Mouse (Mus musculus): Measurements from ENCODE around the gene Tmem236. TPM values are rescaled to one million over a fixed set of nuclear protein-coding genes. Genes with fewer than 3 reads are reported as not detected.

Gene Tmem236
- polyA plus RNA-seq, 1 experiment from 2014 or later, result 0.06 TPM

GRCm38 (mm10) chr2:14228495-14228894, 54.2 kb downstream of the Tmem236 start:
- ATAC-seq (replicated peaks; ENCODE audit: insufficient number of reproducible peaks, insufficient read depth, low FRiP score, low read depth), result no peak
- 0 out of 2 replicates have a peak overlapping the region, but pooled peaks have one; percentile 9 for H3K27ac ChIP-seq
- no peak overlapping the region for H3K4me3 ChIP-seq
- peaks cover 3% of the 10 kb centered on the region; the same call in 1 of the 2 replicates for H3K4me1 ChIP-seq (replicated peaks)
- H3K27me3 ChIP-seq, result no peaks in the 10 kb centered on the region
- WGBS, result 51% methylated on average over 6 of the region's 6 CpGs
- H3K36me3 ChIP-seq, result no peaks in the 10 kb centered on the region
- no peak overlapping the region for H3K9ac ChIP-seq
- no peak overlapping the region for H3K4me2 ChIP-seq
- H3K9me3 ChIP-seq (replicated peaks), result no peaks in the 10 kb centered on the region

- Histone ChIP-seq H3K27ac (0 out of 2 replicates have a peak within 1 kb of the TSS, but pooled peaks have one; percentile 9), H3K27me3 (no peaks in the 10 kb centered on the region), H3K4me2 (no peak within 1 kb of the TSS), H3K36me3 (no peaks in the 10 kb centered on the region), H3K4me3 (no peak within 1 kb of the TSS), H3K4me1 (replicated peaks) (peaks cover 3% of the 10 kb centered on the region; the same call in 1 of the 2 replicates), H3K9ac (no peak within 1 kb of the TSS), H3K9me3 (replicated peaks) (no peaks in the 10 kb centered on the region)
- no peak for ATAC-seq (replicated peaks; ENCODE audit: insufficient number of reproducible peaks, insufficient read depth, low FRiP score, low read depth)
- WGBS, result 41% methylated on average over 3 of the region's 3 CpGs
These were observed 54.8 kb downstream of the Tmem236 start, which contains the start of gene Mrc1 for GRCm38 (mm10) chr2:14229149-14229548. Mrc1 (plus strand) TSS chr2:14229392.

- Histone ChIP-seq H3K9me3 (replicated peaks) (no peaks in the 10 kb centered on the region), H3K9ac (no peak overlapping the region), H3K4me3 (no peak overlapping the region), H3K27ac (no peak overlapping the region), H3K4me1 (replicated peaks) (peaks cover 3% of the 10 kb centered on the region; the same call in 1 of the 2 replicates), H3K36me3 (no peaks in the 10 kb centered on the region), H3K27me3 (no peaks in the 10 kb centered on the region), H3K4me2 (no peak overlapping the region)
- ATAC-seq (replicated peaks; ENCODE audit: insufficient number of reproducible peaks, insufficient read depth, low FRiP score, low read depth), result no peak
- 63% methylated on average over 14 of the region's 14 CpGs for WGBS
These were observed 55.7 kb downstream of the Tmem236 start for GRCm38 (mm10) chr2:14229979-14230378.

- Histone ChIP-seq H3K27ac (no peak overlapping the region), H3K27me3 (no peaks in the 10 kb centered on the region), H3K4me2 (no peak overlapping the region), H3K36me3 (no peaks in the 10 kb centered on the region), H3K4me1 (replicated peaks) (peaks cover 3% of the 10 kb centered on the region; the same call in 1 of the 2 replicates), H3K4me3 (no peak overlapping the region), H3K9me3 (replicated peaks) (no peaks in the 10 kb centered on the region), H3K9ac (no peak overlapping the region)
- ATAC-seq (replicated peaks; ENCODE audit: insufficient number of reproducible peaks, insufficient read depth, low FRiP score, low read depth), result no peak
- 67% methylated on average over 1 of the region's 1 CpGs for WGBS
These were observed 58.6 kb downstream of the Tmem236 start for GRCm38 (mm10) chr2:14232897-14233296.

- no peak overlapping the region for H3K9ac ChIP-seq
- no peaks in the 10 kb centered on the region for H3K36me3 ChIP-seq
- H3K27me3 ChIP-seq, result no peaks in the 10 kb centered on the region
- no peak overlapping the region for H3K27ac ChIP-seq
- H3K4me3 ChIP-seq, result no peak overlapping the region
- no peaks in the 10 kb centered on the region for H3K9me3 ChIP-seq (replicated peaks)
- no peak for ATAC-seq (replicated peaks; ENCODE audit: insufficient number of reproducible peaks, insufficient read depth, low FRiP score, low read depth)
- H3K4me2 ChIP-seq, result no peak overlapping the region
- WGBS, result 53% methylated on average over 2 of the region's 2 CpGs
- H3K4me1 ChIP-seq (replicated peaks), result peaks cover 2% of the 10 kb centered on the region; the same call in 1 of the 2 replicates
These were observed 59.7 kb downstream of the Tmem236 start for GRCm38 (mm10) chr2:14233983-14234382.

GRCm38 (mm10) chr2:14235319-14235718, 61.0 kb downstream of the Tmem236 start:
- Histone ChIP-seq H3K36me3 (no peaks in the 10 kb centered on the region), H3K27me3 (no peaks in the 10 kb centered on the region), H3K4me2 (no peak overlapping the region), H3K4me1 (replicated peaks) (peaks cover 4% of the 10 kb centered on the region; the same call in 1 of the 2 replicates), H3K4me3 (no peak overlapping the region), H3K27ac (no peak overlapping the region), H3K9ac (no peak overlapping the region), H3K9me3 (replicated peaks) (no peaks in the 10 kb centered on the region)
- no peak for ATAC-seq (replicated peaks; ENCODE audit: insufficient number of reproducible peaks, insufficient read depth, low FRiP score, low read depth)
- 53% methylated on average over 5 of the region's 5 CpGs for WGBS

GRCm38 (mm10) chr2:14236920-14237319, 62.6 kb downstream of the Tmem236 start:
- ATAC-seq (replicated peaks; ENCODE audit: insufficient number of reproducible peaks, insufficient read depth, low FRiP score, low read depth), result no peak
- 77% methylated on average over 4 of the region's 4 CpGs for WGBS
- H3K27ac ChIP-seq, result no peak overlapping the region

GRCm38 (mm10) chr2:14237723-14238122, 63.4 kb downstream of the Tmem236 start:
- H3K27me3 ChIP-seq, result no peaks in the 10 kb centered on the region

More at GRCm38 (mm10) chr2:14236920-14237319, 62.6 kb downstream of the Tmem236 start:
- Histone ChIP-seq H3K9ac (no peak overlapping the region), H3K36me3 (no peaks in the 10 kb centered on the region), H3K27me3 (no peaks in the 10 kb centered on the region), H3K4me3 (no peak overlapping the region), H3K4me1 (replicated peaks) (peaks cover 4% of the 10 kb centered on the region; the same call in 1 of the 2 replicates), H3K9me3 (replicated peaks) (no peaks in the 10 kb centered on the region), H3K4me2 (no peak overlapping the region)

GRCm38 (mm10) chr2:14239151-14239550, 64.8 kb downstream of the Tmem236 start:
- H3K4me2 ChIP-seq, result no peak overlapping the region
- H3K4me3 ChIP-seq, result no peak overlapping the region
- WGBS, result 36% methylated on average over 5 of the region's 5 CpGs
- H3K9me3 ChIP-seq (replicated peaks), result no peaks in the 10 kb centered on the region
- H3K27me3 ChIP-seq, result no peaks in the 10 kb centered on the region
- H3K27ac ChIP-seq, result no peak overlapping the region
- no peak for ATAC-seq (replicated peaks; ENCODE audit: insufficient number of reproducible peaks, insufficient read depth, low FRiP score, low read depth)
- peaks cover 4% of the 10 kb centered on the region; the same call in 1 of the 2 replicates for H3K4me1 ChIP-seq (replicated peaks)
- H3K36me3 ChIP-seq, result no peaks in the 10 kb centered on the region
- no peak overlapping the region for H3K9ac ChIP-seq

More at GRCm38 (mm10) chr2:14237723-14238122, 63.4 kb downstream of the Tmem236 start:
- Histone ChIP-seq H3K27ac (no peak overlapping the region), H3K9ac (no peak overlapping the region), H3K4me2 (no peak overlapping the region), H3K36me3 (no peaks in the 10 kb centered on the region), H3K4me3 (no peak overlapping the region), H3K9me3 (replicated peaks) (no peaks in the 10 kb centered on the region), H3K4me1 (replicated peaks) (peaks cover 4% of the 10 kb centered on the region; the same call in 1 of the 2 replicates)
- WGBS, result 55% methylated on average over 4 of the region's 4 CpGs
- no peak for ATAC-seq (replicated peaks; ENCODE audit: insufficient number of reproducible peaks, insufficient read depth, low FRiP score, low read depth)

GRCm38 (mm10) chr2:14244157-14244556, 69.8 kb downstream of the Tmem236 start:
- ATAC-seq (replicated peaks; ENCODE audit: insufficient number of reproducible peaks, insufficient read depth, low FRiP score, low read depth), result no peak
- Histone ChIP-seq H3K27ac (no peak overlapping the region), H3K9ac (no peak overlapping the region), H3K4me1 (replicated peaks) (peaks cover 1% of the 10 kb centered on the region; the same call in 1 of the 2 replicates), H3K36me3 (no peaks in the 10 kb centered on the region), H3K27me3 (no peaks in the 10 kb centered on the region), H3K4me2 (no peak overlapping the region), H3K9me3 (replicated peaks) (no peaks in the 10 kb centered on the region), H3K4me3 (no peak overlapping the region)
- WGBS, result 88% methylated on average over 5 of the region's 5 CpGs

- H3K4me1 ChIP-seq (replicated peaks), result no peaks in the 10 kb centered on the region
- no peaks in the 10 kb centered on the region for H3K9me3 ChIP-seq (replicated peaks)
- ATAC-seq (replicated peaks; ENCODE audit: insufficient number of reproducible peaks, insufficient read depth, low FRiP score, low read depth), result no peak
- no peaks in the 10 kb centered on the region for H3K36me3 ChIP-seq
- H3K4me3 ChIP-seq, result no peak overlapping the region
- H3K27me3 ChIP-seq, result no peaks in the 10 kb centered on the region
- 77% methylated on average over 2 of the region's 2 CpGs for WGBS
- no peak overlapping the region for H3K27ac ChIP-seq
- H3K9ac ChIP-seq, result no peak overlapping the region
- H3K4me2 ChIP-seq, result no peak overlapping the region
These were observed 70.3 kb downstream of the Tmem236 start for GRCm38 (mm10) chr2:14244668-14245067.
